Mouse (Mus musculus) heart, postnatal 4 days (tissue): ENCODE results near the gene Paqr7. TPM values are rescaled to one million over a fixed set of nuclear protein-coding genes. Genes with fewer than 3 reads are reported as not detected.
A peak's percentile ranks its signal among the peaks of the same experiment; 100 is the strongest.

Experiments used
- DNase-seq: peaks from one replicate; pipeline ENCODE4 v3.0.0; 2021
- total RNA-seq, 2 experiments: library from RNA; stranded (reverse); gene quantifications; 2 replicates each; pipeline ENCODE4 v1.2.3; 2021

Gene Paqr7
- 1 to 10 TPM; 8.2 to 9.0 TPM for total RNA-seq

GRCm38 (mm10) chr4:134496595-134497210, at the start of gene Paqr7:
Gene Paqr7, plus strand, starts transcription at chr4:134496697.
- DNase-seq, result peak; percentile 72

GRCm38 (mm10) chr4:134447966-134448365, 48.5 kb upstream of the Paqr7 start:
- DNase-seq, result no peak

- no peak for DNase-seq
These were observed 46.7 kb upstream of the Paqr7 start for GRCm38 (mm10) chr4:134449595-134450391.

- no peak for DNase-seq
These were observed 45.9 kb upstream of the Paqr7 start for GRCm38 (mm10) chr4:134450392-134451195.

GRCm38 (mm10) chr4:134451484-134451883, 45.0 kb upstream of the Paqr7 start:
- DNase-seq, result no peak

- DNase-seq, result no peak
These were observed 42.7 kb upstream of the Paqr7 start for GRCm38 (mm10) chr4:134453619-134454400.

- no peak for DNase-seq
These were observed 41.2 kb upstream of the Paqr7 start for GRCm38 (mm10) chr4:134455310-134455709.

- DNase-seq, result no peak
These were observed 39.2 kb upstream of the Paqr7 start for GRCm38 (mm10) chr4:134457130-134457825.

- DNase-seq, result no peak
These were observed 37.6 kb upstream of the Paqr7 start for GRCm38 (mm10) chr4:134458856-134459255.

GRCm38 (mm10) chr4:134460277-134460676, 36.2 kb upstream of the Paqr7 start:
- DNase-seq, result no peak

GRCm38 (mm10) chr4:134461252-134461651, 35.2 kb upstream of the Paqr7 start:
- no peak for DNase-seq

- no peak for DNase-seq
These were observed 30.7 kb upstream of the Paqr7 start for GRCm38 (mm10) chr4:134465789-134466188.

GRCm38 (mm10) chr4:134466381-134467262, 29.9 kb upstream of the Paqr7 start:
- DNase-seq, result no peak

- DNase-seq, result peak; percentile 32
These were observed 28.9 kb upstream of the Paqr7 start for GRCm38 (mm10) chr4:134467435-134468214.

- DNase-seq, result peak; percentile 95
These were observed 28.3 kb upstream of the Paqr7 start, which contains the start of gene Stmn1 for GRCm38 (mm10) chr4:134468215-134468575. Gene Stmn1, plus strand, starts transcription at chr4:134468320.

GRCm38 (mm10) chr4:134468578-134469266, 27.8 kb upstream of the Paqr7 start:
- peak; percentile 96 for DNase-seq

GRCm38 (mm10) chr4:134469341-134469796, 27.1 kb upstream of the Paqr7 start:
- no peak for DNase-seq

- DNase-seq, result no peak
These were observed 26.5 kb upstream of the Paqr7 start for GRCm38 (mm10) chr4:134469985-134470384.

- DNase-seq, result no peak
These were observed 25.0 kb upstream of the Paqr7 start for GRCm38 (mm10) chr4:134471469-134471868.
